Mouse (Mus musculus) lung, embryonic 15.5 days (tissue): ENCODE data around the gene Gid8. TPM values are rescaled to one million over a fixed set of nuclear protein-coding genes. Genes with fewer than 3 reads are reported as not detected.

Experiments
- ATAC-seq: fragments of 200-750 bp; cut with Nextera tagmentation; 2 replicates; pipeline ENCODE4 v1.8.0; 2017; ENCODE audit warnings: moderate number of reproducible peaks, borderline replicate concordance; ENCODE audit not compliant: low FRiP score, low TSS enrichment; ENCODE audit errors: extremely low read depth
- H3K27ac ChIP-seq: fragments of 300-500 bp; sonication (generic); 2 replicates; pipeline ENCODE4 v1.5.1; 2015; ENCODE audit warnings: moderate library complexity, mild to moderate bottlenecking, inconsistent platforms
- H3K27me3 ChIP-seq: fragments of 300-500 bp; sonication (generic); 2 replicates; pipeline ENCODE4 v1.6.1; 2015; ENCODE audit warnings: inconsistent platforms
- H3K36me3 ChIP-seq: fragments of 300-500 bp; sonication (generic); 2 replicates; pipeline ENCODE4 v1.6.1; 2015; ENCODE audit warnings: inconsistent platforms
- H3K4me1 ChIP-seq: fragments of 300-500 bp; sonication (generic); 2 replicates; pipeline ENCODE4 v1.6.1; 2015; ENCODE audit warnings: inconsistent platforms
- H3K4me2 ChIP-seq: fragments of 300-500 bp; sonication (generic); 2 replicates; pipeline ENCODE4 v1.6.1; 2015; ENCODE audit warnings: inconsistent platforms, mild to moderate bottlenecking, moderate library complexity
- H3K4me3 ChIP-seq: fragments of 300-500 bp; sonication (generic); 2 replicates; pipeline ENCODE4 v1.5.1; 2015; ENCODE audit warnings: mild to moderate bottlenecking, inconsistent platforms
- H3K9ac ChIP-seq: fragments of 300-500 bp; sonication (generic); 2 replicates; pipeline ENCODE4 v1.6.1; 2015; ENCODE audit warnings: inconsistent platforms
- H3K9me3 ChIP-seq: fragments of 300-500 bp; sonication (generic); 2 replicates; pipeline ENCODE4 v1.6.1; 2016; ENCODE audit warnings: inconsistent platforms
- WGBS: fragments of 180-500 bp; shearing (Covaris S2); methylation state at CpG from one replicate; pipeline ENCODE4 v1.1.7; 2015; 5-methylcytosine and 5-hydroxymethylcytosine counted together
- polyA plus RNA-seq: library from polyadenylated mRNA; unstranded; fragments of >200 nt; fragmentation: Nextera tagmentation; extraction: Ambion mirVana; gene quantifications from 2 replicates; pipeline ENCODE4 v1.2.1, GENCODE M21; 2015

Gid8 gene
- polyA plus RNA-seq, 1 experiment from 2014 or later = 56.0 TPM

DNA sequence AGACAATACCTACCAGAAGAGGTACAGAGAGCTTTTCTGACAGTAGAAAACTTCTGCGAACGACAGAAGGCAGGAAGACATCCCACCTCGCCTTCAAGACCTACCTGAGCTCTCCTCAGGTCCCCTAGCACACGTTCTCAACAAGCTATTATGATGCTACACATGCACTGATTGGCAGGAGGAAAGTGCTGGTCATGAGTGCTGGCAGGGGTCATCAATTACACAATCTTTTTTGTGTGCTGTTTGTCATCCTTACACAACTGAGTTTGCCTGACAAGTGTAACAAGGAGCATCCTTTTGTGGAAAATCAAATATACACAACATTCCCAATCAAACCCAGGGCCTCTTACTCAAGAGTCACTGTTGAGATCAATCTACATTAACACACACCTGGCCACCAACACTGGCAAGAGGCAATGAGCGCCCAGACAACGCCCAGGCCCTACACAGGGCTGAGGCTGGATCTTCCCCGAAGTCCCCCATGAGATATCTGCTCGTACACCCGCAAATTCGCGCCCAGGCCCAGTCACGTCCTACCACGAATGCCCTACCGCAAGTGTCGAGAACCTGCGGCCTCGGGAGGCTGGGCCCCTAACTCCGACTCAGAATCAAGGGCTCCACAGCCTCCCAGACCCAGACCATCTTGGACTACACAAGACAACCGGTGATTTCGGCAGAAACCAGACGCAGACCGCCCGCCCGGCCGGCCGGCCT is 8.7 kb upstream of the Gid8 start:
- Histone ChIP-seq H3K4me1 (peaks cover 44% of the 10 kb centered on the region), H3K27me3 (no peaks in the 10 kb centered on the region), H3K4me3 (peak overlapping the region; percentile 88), H3K27ac (peak overlapping the region; percentile 90), H3K9ac (peak overlapping the region; percentile 96), H3K36me3 (no peaks in the 10 kb centered on the region), H3K9me3 (no peaks in the 10 kb centered on the region), H3K4me2 (peak overlapping the region; percentile 88)
- 3% methylated on average over 26 of the region's 26 CpGs for WGBS
- ATAC-seq = peak; percentile 9; the same call in 1 of the 2 replicates

DNA sequence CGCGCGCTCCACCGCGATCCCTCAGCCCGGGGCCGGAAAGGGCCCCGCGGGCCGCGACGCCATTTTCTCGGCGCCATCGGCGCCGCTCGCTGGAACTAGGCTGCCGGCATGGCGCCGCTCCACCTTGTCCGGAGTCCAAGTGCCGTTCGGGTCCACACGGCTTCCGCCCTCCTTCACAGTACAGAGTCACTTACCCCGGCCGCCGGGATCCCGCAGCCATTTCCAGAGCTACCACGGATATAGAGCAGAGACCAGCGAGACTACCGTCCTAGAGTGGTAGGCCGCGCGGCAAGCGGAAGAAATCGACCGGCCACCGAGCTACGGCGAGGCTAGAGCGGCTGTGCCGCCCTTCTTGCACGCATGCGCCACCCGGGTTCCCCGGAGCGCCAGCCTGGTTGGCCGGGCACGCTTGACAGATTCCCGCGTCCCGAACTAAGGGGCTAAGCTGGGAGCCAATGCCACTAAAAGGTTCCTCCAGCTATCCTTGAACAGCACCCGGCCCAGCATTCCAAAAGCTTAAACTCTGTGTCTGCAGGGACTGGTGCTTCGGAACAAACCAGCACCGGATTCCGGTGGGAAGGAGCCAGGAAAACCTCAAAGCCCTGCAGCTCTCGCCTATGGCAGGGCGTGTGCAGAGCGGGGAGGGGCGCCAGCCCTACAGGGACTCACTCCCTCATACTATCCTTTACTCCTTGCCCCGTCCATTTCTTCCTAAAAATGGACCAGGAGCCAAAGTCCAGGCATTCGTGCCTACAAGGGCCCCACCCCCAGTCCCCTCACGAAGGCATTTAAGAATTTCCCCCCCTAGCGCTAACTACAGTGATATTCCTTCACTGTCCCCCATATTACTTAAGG is 7.9 kb upstream of the Gid8 start:
- no peaks in the 10 kb centered on the region for H3K36me3 ChIP-seq
- H3K9ac ChIP-seq = peak overlapping the region; percentile 96
- 0% methylated on average over 66 of the region's 66 CpGs for WGBS
- peak overlapping the region; percentile 88 for H3K4me2 ChIP-seq
- H3K27ac ChIP-seq = peak overlapping the region; percentile 90
- no peaks in the 10 kb centered on the region for H3K9me3 ChIP-seq
- ATAC-seq = peak; percentile 94
- peak overlapping the region; percentile 88 for H3K4me3 ChIP-seq
- H3K4me1 ChIP-seq = peaks cover 44% of the 10 kb centered on the region
- no peaks in the 10 kb centered on the region for H3K27me3 ChIP-seq

DNA sequence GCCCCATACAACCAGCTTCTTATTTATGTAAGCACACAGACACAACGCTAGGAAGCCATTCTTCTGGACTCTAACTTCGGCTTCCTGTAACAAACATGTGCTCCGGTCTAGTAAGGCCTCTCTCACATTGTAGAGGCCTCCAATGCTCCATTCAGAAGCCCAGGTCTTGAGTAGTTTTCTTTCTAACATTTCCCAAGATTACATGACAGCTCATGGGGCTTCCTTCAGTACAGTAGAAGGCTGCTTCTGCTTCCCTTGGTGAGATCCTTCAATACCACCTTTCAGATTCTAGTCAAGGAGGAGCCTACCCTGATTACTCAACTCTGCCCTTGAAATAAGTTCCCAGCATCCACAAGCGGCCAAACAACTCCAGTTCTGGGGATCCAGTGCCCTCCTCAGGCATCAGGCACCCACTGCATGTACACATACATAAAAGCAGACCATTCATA is 7.2 kb upstream of the Gid8 start:
- WGBS = 24% methylated on average over 4 of the region's 4 CpGs
- H3K4me2 ChIP-seq = peak overlapping the region; percentile 88
- peak overlapping the region; percentile 88 for H3K4me3 ChIP-seq
- H3K27ac ChIP-seq = peak overlapping the region; percentile 90
- no peak for ATAC-seq
- H3K9ac ChIP-seq = peak overlapping the region; percentile 96
- no peaks in the 10 kb centered on the region for H3K9me3 ChIP-seq
- H3K36me3 ChIP-seq = no peaks in the 10 kb centered on the region
- H3K27me3 ChIP-seq = no peaks in the 10 kb centered on the region
- peaks cover 48% of the 10 kb centered on the region for H3K4me1 ChIP-seq

GRCm38 (mm10) chr2:180703175-180703574 is 6.7 kb upstream of the Gid8 start:
- peaks cover 51% of the 10 kb centered on the region for H3K4me1 ChIP-seq
- H3K27ac ChIP-seq = peak overlapping the region; percentile 90
- no peaks in the 10 kb centered on the region for H3K27me3 ChIP-seq
- WGBS = 72% methylated on average over 5 of the region's 5 CpGs
- no peak for ATAC-seq
- H3K9me3 ChIP-seq = no peaks in the 10 kb centered on the region
- no peak overlapping the region for H3K9ac ChIP-seq
- no peak overlapping the region; the same call in 1 of the 2 replicates for H3K4me3 ChIP-seq
- H3K36me3 ChIP-seq = no peaks in the 10 kb centered on the region
- peak overlapping the region; percentile 88 for H3K4me2 ChIP-seq

- 79% methylated on average over 3 of the region's 3 CpGs for WGBS
- no peak for ATAC-seq
- H3K4me1 ChIP-seq = peaks cover 57% of the 10 kb centered on the region
Observed at GRCm38 (mm10) chr2:180703645-180704359, 6.1 kb upstream of the Gid8 start.

GRCm38 (mm10) chr2:180704591-180704990 is 5.3 kb upstream of the Gid8 start:
- H3K4me2 ChIP-seq = no peak overlapping the region
- no peaks in the 10 kb centered on the region for H3K9me3 ChIP-seq
- ATAC-seq = no peak
- H3K4me3 ChIP-seq = no peak overlapping the region
- H3K4me1 ChIP-seq = peaks cover 54% of the 10 kb centered on the region
- WGBS = 76% methylated on average over 8 of the region's 8 CpGs
- peak overlapping the region; percentile 17; the same call in 1 of the 2 replicates for H3K27ac ChIP-seq
- H3K36me3 ChIP-seq = no peaks in the 10 kb centered on the region
- H3K27me3 ChIP-seq = no peaks in the 10 kb centered on the region
- H3K9ac ChIP-seq = no peak overlapping the region

More at GRCm38 (mm10) chr2:180703645-180704359, 6.1 kb upstream of the Gid8 start:
- Histone ChIP-seq H3K27ac (0 out of 2 replicates have a peak overlapping the region, but pooled peaks have one; percentile 17), H3K27me3 (no peaks in the 10 kb centered on the region), H3K9me3 (no peaks in the 10 kb centered on the region), H3K9ac (no peak overlapping the region), H3K36me3 (no peaks in the 10 kb centered on the region), H3K4me2 (no peak overlapping the region), H3K4me3 (no peak overlapping the region)

GRCm38 (mm10) chr2:180705066-180705465 is 4.9 kb upstream of the Gid8 start:
- Histone ChIP-seq H3K9me3 (no peaks in the 10 kb centered on the region), H3K9ac (no peak overlapping the region), H3K4me2 (no peak overlapping the region), H3K36me3 (no peaks in the 10 kb centered on the region), H3K27me3 (no peaks in the 10 kb centered on the region), H3K4me1 (peaks cover 49% of the 10 kb centered on the region), H3K27ac (no peak overlapping the region; the same call in 1 of the 2 replicates), H3K4me3 (no peak overlapping the region)
- no peak for ATAC-seq
- 80% methylated on average over 3 of the region's 3 CpGs for WGBS

DNA sequence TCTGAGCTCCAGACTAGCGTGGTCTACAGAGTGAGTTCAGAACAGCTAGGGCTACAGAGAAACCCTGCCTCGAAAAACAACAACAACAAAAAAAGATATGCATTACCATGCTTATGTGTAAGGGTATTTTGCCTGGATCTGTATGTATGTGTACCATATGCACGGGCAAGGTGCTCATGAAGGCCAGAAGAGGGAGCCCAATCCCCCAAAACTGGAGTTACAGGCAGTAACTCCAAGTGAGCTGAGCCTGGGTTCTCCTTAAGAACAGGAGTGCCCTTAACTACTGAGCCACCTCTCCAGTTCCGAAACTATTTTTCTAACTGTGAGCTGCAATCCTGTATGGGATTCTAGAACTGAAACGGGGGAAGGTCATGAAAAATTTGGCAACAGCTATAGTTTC is 3.9 kb upstream of the Gid8 start:
- no peak overlapping the region for H3K27ac ChIP-seq
- no peaks in the 10 kb centered on the region for H3K36me3 ChIP-seq
- H3K27me3 ChIP-seq = no peaks in the 10 kb centered on the region
- ATAC-seq = no peak
- H3K9ac ChIP-seq = no peak overlapping the region
- H3K4me3 ChIP-seq = no peak overlapping the region
- no peak overlapping the region for H3K4me2 ChIP-seq
- WGBS = 89% methylated on average over 5 of the region's 5 CpGs
- H3K9me3 ChIP-seq = no peaks in the 10 kb centered on the region
- peaks cover 41% of the 10 kb centered on the region for H3K4me1 ChIP-seq

DNA sequence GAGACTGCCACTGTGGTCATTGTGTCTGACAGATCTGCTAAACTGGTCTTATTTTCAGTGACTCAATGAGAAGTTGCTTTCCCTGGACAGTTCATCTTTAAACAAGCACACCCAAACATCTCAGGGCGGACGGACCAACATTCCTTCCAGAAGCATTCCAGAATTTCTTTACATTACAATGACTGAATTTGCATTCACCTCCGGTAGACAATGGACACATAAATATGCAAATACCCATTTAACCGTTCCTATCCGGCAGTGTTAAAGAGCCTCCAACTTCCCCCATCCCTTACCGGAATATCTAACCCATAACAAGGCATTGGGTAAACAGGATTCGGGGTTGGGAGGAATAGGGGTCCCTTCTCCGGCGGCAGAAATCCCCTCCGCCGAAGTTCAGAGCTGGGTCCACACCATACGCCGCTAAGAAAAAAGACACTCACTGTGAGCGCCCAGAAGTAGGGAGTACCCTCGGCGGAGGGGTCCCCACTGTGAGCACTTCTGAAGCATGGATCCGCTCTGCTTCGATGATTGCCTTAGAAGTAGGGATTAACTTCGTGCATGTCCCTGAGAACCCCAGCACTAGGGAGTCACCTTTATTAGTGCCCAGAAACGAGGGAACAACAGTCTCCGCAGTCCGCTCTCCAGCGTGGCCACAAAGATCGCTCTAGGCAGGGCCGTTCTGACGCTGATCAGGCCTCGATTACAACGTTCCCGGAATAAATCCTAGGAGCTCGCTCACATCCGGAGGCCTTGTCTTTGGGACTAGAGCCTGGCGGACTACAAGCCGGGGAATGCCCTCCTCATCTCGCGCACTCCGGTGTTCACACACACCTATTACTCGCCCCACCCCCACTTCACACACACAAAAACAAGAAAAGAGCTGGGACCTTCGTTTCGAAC is 644 bp upstream of the Gid8 start:
- H3K27me3 ChIP-seq = no peaks in the 10 kb centered on the region
- H3K36me3 ChIP-seq = peaks cover 5% of the 10 kb centered on the region
- H3K9ac ChIP-seq = peak overlapping the region; percentile 83
- peak; percentile 2 for ATAC-seq
- no peaks in the 10 kb centered on the region for H3K9me3 ChIP-seq
- peak overlapping the region; percentile 100 for H3K4me3 ChIP-seq
- H3K4me1 ChIP-seq = peaks cover 31% of the 10 kb centered on the region
- WGBS = under 1% methylated on average over 39 of the region's 39 CpGs
- H3K27ac ChIP-seq = peak overlapping the region; percentile 81
- H3K4me2 ChIP-seq = peak overlapping the region; percentile 61

DNA sequence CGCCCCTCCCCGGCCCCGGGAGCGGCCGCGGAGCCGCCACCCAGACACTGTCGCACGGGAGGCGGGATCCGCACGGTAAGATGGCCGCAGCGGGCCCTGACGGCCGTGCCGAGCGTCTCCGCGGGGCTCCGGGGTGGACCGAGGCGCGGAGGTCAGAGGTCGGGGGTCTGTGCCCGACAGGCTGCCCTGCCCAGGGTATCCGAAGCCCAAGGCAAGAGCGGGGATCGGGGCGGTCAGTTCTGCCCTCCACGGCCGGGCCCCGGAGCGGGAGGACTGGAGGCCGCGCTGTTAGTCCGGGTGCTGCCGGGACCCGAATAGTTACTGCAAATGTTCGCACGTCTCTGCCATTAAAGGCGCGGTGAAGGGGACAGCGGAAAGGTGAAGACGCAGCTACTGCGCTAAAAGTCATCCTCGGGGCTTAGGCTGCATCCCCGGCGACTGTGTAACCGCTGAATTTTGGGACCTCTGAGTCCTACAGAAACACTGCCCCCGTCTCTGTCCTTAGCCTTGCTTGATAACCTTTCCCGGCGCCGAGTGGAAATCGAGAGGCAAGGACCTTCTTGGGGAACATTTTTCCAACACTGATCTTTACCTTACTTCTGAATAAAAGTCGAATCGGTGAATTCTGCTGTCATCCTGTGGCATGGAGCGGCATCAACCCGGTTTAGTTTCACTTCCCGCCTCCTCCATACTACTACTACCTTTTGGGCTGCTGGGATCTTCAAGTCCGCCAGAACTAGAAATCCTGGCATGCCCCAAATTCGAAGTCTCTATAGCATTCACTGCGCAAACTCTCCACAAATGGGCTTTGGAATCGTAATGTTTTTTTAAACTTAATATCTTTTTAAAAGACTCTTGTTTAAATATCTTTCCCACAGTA is 599 bp downstream of the Gid8 start:
- Histone ChIP-seq H3K9me3 (no peaks in the 10 kb centered on the region), H3K4me3 (peak overlapping the region; percentile 100), H3K4me1 (peaks cover 22% of the 10 kb centered on the region), H3K36me3 (peaks cover 11% of the 10 kb centered on the region), H3K9ac (peak overlapping the region; percentile 100), H3K27me3 (no peaks in the 10 kb centered on the region), H3K4me2 (peak overlapping the region; percentile 54), H3K27ac (peak overlapping the region; percentile 82)
- ATAC-seq = peak; percentile 62
- WGBS = 4% methylated on average over 62 of the region's 64 CpGs
